ENCODE assay signal across 25 mouse cellular contexts in the genomic region with DNA sequence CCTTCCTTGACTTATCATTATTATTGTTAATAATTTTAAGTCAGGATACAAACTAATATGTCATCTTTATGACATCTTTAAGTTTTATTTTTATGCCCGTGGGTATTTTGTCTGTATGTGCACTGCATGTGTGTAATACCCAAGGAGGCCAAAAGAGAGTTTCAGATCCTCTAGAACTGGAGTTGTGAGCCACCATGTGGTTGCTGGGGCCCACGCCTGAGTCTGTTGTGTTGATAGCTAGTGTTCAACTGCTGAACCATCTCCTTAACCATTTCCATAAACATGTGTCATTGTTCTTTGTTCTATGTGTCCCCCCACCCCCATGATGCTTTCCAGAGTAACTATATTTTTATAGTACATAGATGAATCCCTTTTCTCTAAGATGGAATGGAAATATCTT.
DNase-seq lines count a peak whose midpoint lies in the region; TF ChIP-seq lines count a peak whose summit lies in the region.
"Had no signal": no experiment of that assay in that cellular context is flagged by ENCODE, and none has a peak within 500 bp of the region (broad histone marks: within the 10 kb centered on the region; RNA-seq: fewer than 3 reads in every experiment).

No protein-coding gene starts in this region.

- TF ChIP-seq POLR2A in brain, embryonic 14.5 days (IDR thresholded peaks at IDR 0.05; ENCODE audit: borderline replicate concordance, extremely low read depth, insufficient read depth, insufficient read length, poor library complexity, severe bottlenecking) = no peak

- 0 out of 2 replicates have a peak, but pooled peaks have one; percentile 13 for TF ChIP-seq CTCF in layer of hippocampus, adult 2 months (conservative IDR thresholded peaks at IDR 0.05)
- 0 out of 2 replicates have a peak, but pooled peaks have one; percentile 5 for TF ChIP-seq CTCF in brain, embryonic 14.5 days (IDR thresholded peaks at IDR 0.05; ENCODE audit: borderline replicate concordance, extremely low read depth, insufficient read depth, insufficient read length)

- intact Hi-C loops in heart, postnatal 10 days (cut with DNase I) = no loop called here

- DNase-seq in heart, adult 11 months = peak; percentile 58
- no peak for DNase-seq in heart, postnatal 10 days
- DNase-seq in layer of hippocampus, adult 2 months (ENCODE audit: low spot score in 2 of 2) = no peak
- DNase-seq in layer of hippocampus, postnatal 36 days = no peak
- DNase-seq in A20 (ENCODE audit: low read depth, low spot score) = peak; percentile 18
- DNase-seq in brain, embryonic 14.5 days (ENCODE audit: low read depth) = no peak
- no peak for DNase-seq in urinary bladder, adult 18-20 months (ENCODE audit: low spot score in 2 of 2)
- DNase-seq in thymus, postnatal 14 days = no peak
- DNase-seq: adrenal gland, adult 2 months; adrenal gland, postnatal 14 days; cerebellum, adult 11-12 months; cerebellum, adult 8-10 months; cerebellum, postnatal 10 days; cerebellum, postnatal 36 days; embryo, embryonic 11 days; gastrocnemius, postnatal 25 days; heart, adult 2 months had no signal

- H3K27ac ChIP-seq in layer of hippocampus, adult 2 months = no peak overlapping the region
- H3K27ac ChIP-seq: embryonic facial prominence, embryonic 10.5 days; embryonic facial prominence, embryonic 13.5 days; forebrain, embryonic 13.5 days; heart, adult 2 months; heart, embryonic 10.5 days; heart, embryonic 13.5 days; hindbrain, embryonic 12.5 days; hindbrain, embryonic 15.5 days had no signal

- H3K4me3 ChIP-seq in layer of hippocampus, adult 2 months = no peak overlapping the region
- H3K4me3 ChIP-seq: embryonic facial prominence, embryonic 10.5 days; embryonic facial prominence, embryonic 13.5 days; erythroblast, embryonic 14.5 days; forebrain, embryonic 13.5 days; heart, adult 2 months; heart, embryonic 10.5 days; heart, embryonic 13.5 days; hindbrain, embryonic 12.5 days; hindbrain, embryonic 15.5 days had no signal

Comparison
In these comparisons a context has a peak if more than half of its experiments do, and no peak if none do; other contexts are left out.
1. DNase-seq: peak in heart, adult 11 months (single experiment) and A20 (single experiment); none in heart, postnatal 10 days (0 of 2), layer of hippocampus, adult 2 months (0 of 2), layer of hippocampus, postnatal 36 days (0 of 2), brain, embryonic 14.5 days (single experiment), urinary bladder, adult 18-20 months (0 of 2) and thymus, postnatal 14 days (single experiment).